Mouse (Mus musculus): ENCODE data around the gene Trim52.

DNA sequence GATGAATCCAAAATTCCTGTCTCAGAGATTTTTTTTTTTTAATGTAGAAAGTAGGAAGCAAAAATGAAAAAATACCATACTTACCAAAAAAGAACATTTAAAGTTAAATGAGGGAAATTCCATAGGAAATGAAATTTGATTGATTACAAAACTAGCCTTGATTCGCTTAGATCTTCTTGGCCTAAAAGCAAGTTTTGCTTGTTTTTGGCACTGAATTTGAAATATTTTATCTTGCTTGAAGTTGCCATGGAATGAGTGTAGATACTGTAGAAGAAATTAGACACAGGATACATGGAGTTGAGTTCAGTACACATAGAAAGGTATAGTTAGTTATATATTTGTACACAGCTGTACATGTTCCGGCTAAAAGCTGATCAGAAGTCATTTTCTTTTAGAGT, 73.7 kb downstream of the Trim52 start:
- no peak for TF ChIP-seq CTCF (IDR thresholded peaks at IDR 0.05; ENCODE audit: control insufficient read depth, insufficient read depth, insufficient read length)
- TF ChIP-seq MYOG (IDR thresholded peaks at IDR 0.05; ENCODE audit: control insufficient read depth, extremely low read depth, insufficient read length) = no peak
- TF ChIP-seq MAX (IDR thresholded peaks at IDR 0.05) = no peak

Measured in C2C12 (cell line).